Mouse (Mus musculus) myocyte (in vitro differentiated cells): ENCODE measurements around the gene Sc5d. TPM values are rescaled to one million over a fixed set of nuclear protein-coding genes. Genes with fewer than 3 reads are reported as not detected.

Source experiments
- H3K27me3 ChIP-seq: one replicate; pipeline ENCODE4 v1.6.1; 2011; ENCODE audit not compliant: control insufficient read depth, insufficient read depth, insufficient read length
- H3K36me3 ChIP-seq: one replicate; pipeline ENCODE4 v1.6.1; 2011; ENCODE audit not compliant: control insufficient read depth, insufficient read depth
- H3K4me2 ChIP-seq: one replicate; pipeline ENCODE4 v1.6.1; 2011; ENCODE audit warnings: low read depth, control low read depth
- H3K4me3 ChIP-seq: one replicate; pipeline ENCODE4 v1.5.1; 2011; ENCODE audit warnings: mild to moderate bottlenecking, control low read depth, moderate library complexity
- H3K79me2 ChIP-seq: one replicate; pipeline ENCODE4 v1.6.1; 2011; ENCODE audit not compliant: control insufficient read depth, insufficient read depth
- H3ac ChIP-seq: one replicate; pipeline ENCODE4 v1.6.1; 2011; ENCODE audit not compliant: control insufficient read depth, insufficient read length
- CEBPB ChIP-seq: IDR thresholded peaks from 2 replicates; pipeline ENCODE4 v1.6.1; 2011; ENCODE audit warnings: mild to moderate bottlenecking, moderate library complexity; ENCODE audit not compliant: poor library complexity, insufficient read depth, severe bottlenecking
- E2F4 ChIP-seq: IDR thresholded peaks from one replicate; pipeline ENCODE4 v1.6.1; 2011; ENCODE audit warnings: mild to moderate bottlenecking, control low read depth, moderate library complexity; ENCODE audit not compliant: insufficient read depth
- MAX ChIP-seq: IDR thresholded peaks from one replicate; pipeline ENCODE4 v1.6.1; 2011; ENCODE audit warnings: low read depth, mild to moderate bottlenecking, control low read depth
- MYOD1 ChIP-seq, 3 experiments: IDR thresholded peaks; one replicate each; pipeline ENCODE4 v1.6.1; 2011; ENCODE audit warnings: control low read depth in 2 of 3, low read depth in 2 of 3, mild to moderate bottlenecking in 2 of 3, moderate library complexity in 1 of 3; ENCODE audit not compliant: insufficient read length in 2 of 3, control insufficient read depth in 1 of 3
- MYOG ChIP-seq, 3 experiments: IDR thresholded peaks; one replicate each; pipeline ENCODE4 v1.6.1; 2011; ENCODE audit warnings: control low read depth in 2 of 3, low read depth in 2 of 3, mild to moderate bottlenecking in 2 of 3; ENCODE audit not compliant: insufficient read length in 2 of 3, control insufficient read depth in 1 of 3, insufficient read depth in 1 of 3
- POLR2A ChIP-seq: IDR thresholded peaks from one replicate; pipeline ENCODE4 v1.6.1; 2011; ENCODE audit warnings: low read depth, mild to moderate bottlenecking, control low read depth, moderate library complexity; ENCODE audit not compliant: insufficient read length
- POLR2AphosphoS2 ChIP-seq: IDR thresholded peaks from one replicate; pipeline ENCODE4 v1.6.1; 2011; ENCODE audit warnings: low read depth, control low read depth; ENCODE audit not compliant: insufficient read length
- REST ChIP-seq: IDR thresholded peaks from one replicate; pipeline ENCODE4 v1.6.1; 2011; ENCODE audit warnings: mild to moderate bottlenecking, control low read depth, moderate library complexity; ENCODE audit not compliant: insufficient read depth, insufficient read length
- SRF ChIP-seq: IDR thresholded peaks from one replicate; pipeline ENCODE4 v1.6.1; 2011; ENCODE audit warnings: low read depth; ENCODE audit not compliant: control insufficient read depth, insufficient read length
- TCF12 ChIP-seq: IDR thresholded peaks from one replicate; pipeline ENCODE4 v1.6.1; 2011; ENCODE audit warnings: mild to moderate bottlenecking, control low read depth; ENCODE audit not compliant: poor library complexity, insufficient read depth, severe bottlenecking
- TCF3 ChIP-seq: IDR thresholded peaks from one replicate; pipeline ENCODE4 v1.6.1; 2011; ENCODE audit warnings: low read depth, control low read depth; ENCODE audit not compliant: insufficient read length
- USF1 ChIP-seq: IDR thresholded peaks from one replicate; pipeline ENCODE4 v1.6.1; 2011; ENCODE audit warnings: low read depth, mild to moderate bottlenecking, control low read depth, moderate library complexity
- polyA plus RNA-seq: library from polyadenylated mRNA; unstranded; fragments of >200 nt; fragmentation: generic; extraction: Trizol; gene quantifications from one replicate; pipeline ENCODE4 v1.2.1, GENCODE M21; 2012; ENCODE audit warnings: missing spikeins

Sc5d gene
- polyA plus RNA-seq, 1 experiment = 18.6 TPM

- no peak for TF ChIP-seq SRF
- TF ChIP-seq MAX = no peak
- no peak for TF ChIP-seq MYOD1 (IDR thresholded peaks at IDR 0.05; ENCODE audit: control insufficient read depth in 1 of 3, insufficient read length in 2 of 3, low read depth in 2 of 3)
- TF ChIP-seq CEBPB = no peak
- no peak for TF ChIP-seq TCF3
- no peak for TF ChIP-seq TCF12
- TF ChIP-seq REST = no peak
- TF ChIP-seq USF1 = no peak
- no peak for TF ChIP-seq POLR2AphosphoS2
- no peak for TF ChIP-seq E2F4
- no peak for TF ChIP-seq POLR2A
- H3K4me3 ChIP-seq = peak overlapping the region; percentile 61
Measured at GRCm38 (mm10) chr9:42263709-42264111, 346 bp downstream of the Sc5d start.

DNA sequence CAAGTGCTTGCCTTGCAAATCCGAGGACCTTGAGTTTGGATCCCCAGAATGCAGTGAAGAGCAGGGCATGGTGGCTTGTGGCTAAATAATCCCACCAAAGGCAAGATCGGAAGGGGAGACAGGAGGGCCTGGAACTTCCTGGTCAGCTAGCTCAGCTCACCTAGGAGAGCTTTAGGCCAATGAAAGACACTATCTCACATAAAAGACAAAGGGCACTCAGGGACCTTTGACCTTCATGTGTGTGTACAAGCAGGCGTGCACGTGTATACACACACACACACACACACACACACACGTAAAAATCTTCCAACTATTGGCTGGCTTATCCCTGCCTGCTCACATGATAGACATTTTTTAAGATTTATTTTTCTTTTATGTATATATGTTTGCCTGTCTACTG, 3.6 kb downstream of the Sc5d start:
- no peak overlapping the region for H3K4me3 ChIP-seq
- no peak overlapping the region for H3ac ChIP-seq
- H3K27me3 ChIP-seq = no peaks in the 10 kb centered on the region
- peaks cover 37% of the 10 kb centered on the region for H3K79me2 ChIP-seq
- H3K36me3 ChIP-seq = peaks cover 26% of the 10 kb centered on the region
- no peak overlapping the region for H3K4me2 ChIP-seq
- no peak for TF ChIP-seq MYOG (IDR thresholded peaks at IDR 0.05; ENCODE audit: control insufficient read depth in 1 of 3, insufficient read depth in 1 of 3, insufficient read length in 2 of 3, low read depth in 2 of 3)
- no peak for TF ChIP-seq E2F4
- no peak for TF ChIP-seq MAX
- TF ChIP-seq POLR2AphosphoS2 = no peak
- TF ChIP-seq USF1 = no peak
- no peak for TF ChIP-seq SRF
- no peak for TF ChIP-seq TCF12
- no peak for TF ChIP-seq TCF3
- no peak for TF ChIP-seq POLR2A

More at GRCm38 (mm10) chr9:42263709-42264111, 346 bp downstream of the Sc5d start:
- Histone ChIP-seq H3K27me3 (no peaks in the 10 kb centered on the region), H3K4me2 (peak overlapping the region; percentile 78), H3K36me3 (peaks cover 10% of the 10 kb centered on the region), H3ac (peak overlapping the region; percentile 41), H3K79me2 (peaks cover 37% of the 10 kb centered on the region)

DNA sequence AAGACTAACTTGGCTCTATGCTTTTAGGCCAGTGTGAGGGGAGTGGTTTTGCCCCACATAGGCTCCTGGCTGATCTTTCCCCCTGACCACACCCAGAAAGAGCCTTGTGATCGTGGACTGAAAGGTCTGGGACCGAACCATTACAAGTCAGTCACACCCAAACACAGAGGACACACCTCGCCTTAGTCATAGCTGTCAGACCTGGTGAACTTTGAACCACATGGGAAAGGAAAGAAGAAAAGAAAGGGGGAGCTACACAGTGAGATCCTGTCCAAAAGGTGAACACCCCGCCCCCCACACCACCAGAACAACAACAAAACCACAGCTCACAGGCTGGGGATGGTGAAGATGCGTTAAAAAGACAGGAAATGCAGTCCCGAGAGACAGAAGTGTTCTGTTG, 14.9 kb downstream of the Sc5d start:
- Histone ChIP-seq H3K4me2 (no peak overlapping the region), H3ac (no peak overlapping the region), H3K27me3 (no peaks in the 10 kb centered on the region), H3K36me3 (peaks cover 10% of the 10 kb centered on the region), H3K79me2 (no peaks in the 10 kb centered on the region), H3K4me3 (no peak overlapping the region)
- no peak for TF ChIP-seq POLR2AphosphoS2
- TF ChIP-seq MYOG (IDR thresholded peaks at IDR 0.05; ENCODE audit: control insufficient read depth in 1 of 3, insufficient read depth in 1 of 3, insufficient read length in 2 of 3, low read depth in 2 of 3) = no peak
- no peak for TF ChIP-seq REST
- TF ChIP-seq TCF12 = no peak
- TF ChIP-seq MAX = no peak
- TF ChIP-seq E2F4 = no peak
- TF ChIP-seq POLR2A = no peak
- no peak for TF ChIP-seq TCF3
- no peak for TF ChIP-seq SRF
- no peak for TF ChIP-seq USF1
- TF ChIP-seq MYOD1 (IDR thresholded peaks at IDR 0.05; ENCODE audit: control insufficient read depth in 1 of 3, insufficient read length in 2 of 3, low read depth in 2 of 3) = no peak
- TF ChIP-seq CEBPB = no peak

- no peak overlapping the region for H3K4me3 ChIP-seq
- TF ChIP-seq SRF (no peak), POLR2A (no peak), MYOG (IDR thresholded peaks at IDR 0.05; ENCODE audit: control insufficient read depth in 1 of 3, insufficient read depth in 1 of 3, insufficient read length in 2 of 3, low read depth in 2 of 3) (peak in 1 of 3 experiments; percentile 16), USF1 (no peak)
Measured at GRCm38 (mm10) chr9:42246688-42247087, 17.4 kb downstream of the Sc5d start.

DNA sequence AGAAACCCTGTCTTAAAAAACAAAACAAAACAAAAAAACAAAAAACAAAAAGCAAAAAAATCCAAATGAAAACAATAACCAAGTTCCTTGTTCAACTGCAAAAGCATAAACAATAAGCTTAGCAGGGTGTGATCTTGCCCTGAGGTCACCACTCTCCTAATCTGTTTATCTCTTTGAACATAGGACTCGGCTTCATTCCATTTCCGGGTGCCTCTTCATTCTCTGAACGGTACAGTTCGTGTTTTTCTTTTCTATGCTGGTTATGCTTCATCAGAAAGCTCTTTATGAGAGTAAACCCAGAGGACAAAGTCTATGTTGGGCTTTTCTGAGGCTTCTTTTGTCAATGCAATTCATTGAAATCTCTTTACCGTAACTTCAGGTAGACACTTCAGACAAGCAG, 19.9 kb downstream of the Sc5d start:
- no peaks in the 10 kb centered on the region for H3K27me3 ChIP-seq
- H3K4me3 ChIP-seq = no peak overlapping the region
- H3K36me3 ChIP-seq = no peaks in the 10 kb centered on the region
- H3ac ChIP-seq = no peak overlapping the region
- TF ChIP-seq REST (no peak), POLR2A (no peak), MAX (no peak), CEBPB (no peak), MYOG (IDR thresholded peaks at IDR 0.05; ENCODE audit: control insufficient read depth in 1 of 3, insufficient read depth in 1 of 3, insufficient read length in 2 of 3, low read depth in 2 of 3) (no peak), TCF12 (no peak), SRF (no peak), MYOD1 (IDR thresholded peaks at IDR 0.05; ENCODE audit: control insufficient read depth in 1 of 3, insufficient read length in 2 of 3, low read depth in 2 of 3) (no peak), TCF3 (no peak), USF1 (no peak), POLR2AphosphoS2 (no peak), E2F4 (no peak)
- H3K4me2 ChIP-seq = no peak overlapping the region
- no peaks in the 10 kb centered on the region for H3K79me2 ChIP-seq

More at GRCm38 (mm10) chr9:42246688-42247087, 17.4 kb downstream of the Sc5d start:
- Histone ChIP-seq H3K27me3 (no peaks in the 10 kb centered on the region), H3ac (no peak overlapping the region), H3K36me3 (no peaks in the 10 kb centered on the region), H3K4me2 (no peak overlapping the region), H3K79me2 (no peaks in the 10 kb centered on the region)
